Mouse (Mus musculus) hindbrain, postnatal 0 days (tissue): ENCODE data around the gene Tmem252. TPM values are rescaled to one million over a fixed set of nuclear protein-coding genes. Genes with fewer than 3 reads are reported as not detected.

ENCODE experiments used
- ATAC-seq: fragments of 200-750 bp; cut with Nextera tagmentation; 2 replicates; pipeline ENCODE4 v1.8.0; 2017; ENCODE audit warnings: mild to moderate bottlenecking, moderate TSS enrichment, moderate library complexity
- DNase-seq: peaks from one replicate; pipeline ENCODE4 v3.0.0-alpha.2; 2015; ENCODE audit warnings: low spot score
- H3K27ac ChIP-seq: fragments of 300-500 bp; sonication (generic); 2 replicates; pipeline ENCODE4 v1.5.1; 2014; ENCODE audit warnings: mild to moderate bottlenecking
- H3K27me3 ChIP-seq: fragments of 300-500 bp; sonication (generic); 2 replicates; pipeline ENCODE4 v1.6.1; 2014; ENCODE audit warnings: low read length, mixed read lengths; ENCODE audit not compliant: insufficient read depth
- H3K36me3 ChIP-seq: fragments of 300-500 bp; sonication (generic); 2 replicates; pipeline ENCODE4 v1.6.1; 2014; ENCODE audit warnings: low read length, mixed read lengths; ENCODE audit not compliant: insufficient read depth
- H3K4me1 ChIP-seq: fragments of 300-500 bp; sonication (generic); 2 replicates; pipeline ENCODE4 v1.6.1; 2014; ENCODE audit warnings: antibody characterized with exemption, low read length, mixed read lengths; ENCODE audit not compliant: insufficient read depth
- H3K4me2 ChIP-seq: fragments of 300-500 bp; sonication (generic); 2 replicates; pipeline ENCODE4 v1.6.1; 2014; ENCODE audit warnings: low read depth, mild to moderate bottlenecking, low read length, moderate library complexity, mixed read lengths
- H3K4me3 ChIP-seq: fragments of 300-500 bp; sonication (generic); 2 replicates; pipeline ENCODE4 v1.5.1; 2014; ENCODE audit warnings: low read length
- H3K9ac ChIP-seq: fragments of 300-500 bp; sonication (generic); replicated peaks from 2 replicates; pipeline ENCODE4 v1.6.1; 2014; ENCODE audit warnings: mild to moderate bottlenecking, low read length, moderate library complexity, mixed read lengths
- H3K9me3 ChIP-seq: fragments of 300-500 bp; sonication (generic); 2 replicates; pipeline ENCODE4 v1.6.1; 2016; ENCODE audit warnings: low read length, mixed read lengths
- CTCF ChIP-seq: IDR thresholded peaks from 2 replicates; pipeline ENCODE4 v1.5.1; 2016; ENCODE audit warnings: antibody characterized with exemption, control low read depth, low read depth
- WGBS: fragments of 180-500 bp; shearing (Covaris S2); extraction: QIAGEN DNeasy Blood & Tissue Kit; methylation state at CpG from one replicate; pipeline ENCODE4 v1.1.7; 2014; 5-methylcytosine and 5-hydroxymethylcytosine counted together
- polyA plus RNA-seq: library from polyadenylated mRNA; unstranded; fragments of >200 nt; fragmentation: Nextera tagmentation; extraction: Ambion mirVana; gene quantifications from 2 replicates; pipeline ENCODE4 v1.2.1, GENCODE M21; 2015
- total RNA-seq: library from RNA; depleted of rRNA; stranded (reverse); fragments of >200 nt; gene quantifications from 2 replicates; pipeline ENCODE4 v1.2.3, GENCODE M21; 2014

The Tmem252 gene
- total and polyA plus RNA-seq, 2 experiments from 2014 or later, result 0.42 to 1.9 TPM

DNA sequence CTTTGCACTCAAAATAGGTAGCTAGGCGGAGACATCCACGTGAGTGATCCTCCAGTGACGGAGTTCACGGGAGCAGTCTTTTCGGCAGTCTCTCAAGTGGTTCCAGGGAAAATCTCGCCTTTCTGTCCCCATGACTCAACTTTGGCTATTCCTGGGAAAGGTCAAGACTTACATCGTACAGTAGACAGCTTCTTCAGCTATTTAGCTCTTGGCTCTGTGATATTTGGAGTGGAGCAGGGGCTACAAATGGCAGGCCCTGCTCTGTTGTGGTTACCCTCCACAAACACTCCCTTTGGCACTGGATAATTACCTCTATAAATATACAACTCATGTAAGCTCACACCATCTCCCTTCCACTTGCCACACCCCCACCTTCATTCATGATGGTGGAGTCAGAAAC is 2.6 kb downstream of the Tmem252 start:
- DNase-seq, result no peak
- 91% methylated on average over 7 of the region's 7 CpGs for WGBS
- Histone ChIP-seq H3K27ac (no peak overlapping the region), H3K4me2 (no peak overlapping the region), H3K27me3 (no peaks in the 10 kb centered on the region), H3K9ac (no peak overlapping the region), H3K36me3 (no peaks in the 10 kb centered on the region), H3K4me1 (no peaks in the 10 kb centered on the region), H3K4me3 (no peak overlapping the region), H3K9me3 (no peaks in the 10 kb centered on the region)
- ATAC-seq, result no peak
- TF ChIP-seq CTCF, result no peak

DNA sequence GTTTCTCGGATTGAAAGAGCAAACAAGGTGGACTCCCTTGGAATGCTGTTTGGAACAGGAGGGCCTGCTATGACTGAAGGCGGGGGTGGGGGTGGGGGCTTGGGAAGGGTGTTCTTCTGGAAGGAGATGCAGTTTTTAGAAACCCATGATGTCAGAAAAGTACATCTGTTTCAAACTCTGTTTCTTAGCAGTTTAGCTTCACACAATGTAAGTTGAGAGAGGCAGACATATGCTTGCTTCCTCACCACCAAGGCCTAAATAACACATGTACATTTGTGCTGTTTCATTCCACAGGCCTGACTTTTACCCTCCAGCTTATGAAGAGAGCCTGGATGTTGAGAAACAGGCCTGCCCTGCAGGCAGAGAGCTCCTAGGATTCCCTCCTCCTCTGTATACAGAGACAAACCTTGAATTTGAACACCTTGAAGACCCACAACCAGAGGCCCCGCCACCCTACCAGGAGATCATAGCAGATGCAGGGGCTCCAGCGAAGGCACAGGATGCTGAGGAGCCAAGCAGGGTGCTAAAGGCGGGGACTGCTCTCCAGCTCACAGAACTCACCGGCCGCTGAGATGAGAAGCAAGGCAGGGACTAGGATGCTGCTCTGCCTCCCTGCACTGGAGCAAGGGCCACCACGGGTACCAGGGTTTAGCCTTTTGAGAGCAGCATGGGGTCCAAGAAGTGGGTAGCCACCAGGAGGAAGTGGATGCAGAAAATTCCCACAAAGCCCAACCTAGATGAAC is 3.6 kb downstream of the Tmem252 start:
- Histone ChIP-seq H3K9ac (no peak overlapping the region), H3K27me3 (no peaks in the 10 kb centered on the region), H3K36me3 (no peaks in the 10 kb centered on the region), H3K27ac (no peak overlapping the region), H3K4me1 (no peaks in the 10 kb centered on the region), H3K4me2 (no peak overlapping the region), H3K4me3 (no peak overlapping the region), H3K9me3 (no peaks in the 10 kb centered on the region)
- no peak for TF ChIP-seq CTCF
- ATAC-seq, result no peak
- no peak for DNase-seq
- 70% methylated on average over 8 of the region's 8 CpGs for WGBS

DNA sequence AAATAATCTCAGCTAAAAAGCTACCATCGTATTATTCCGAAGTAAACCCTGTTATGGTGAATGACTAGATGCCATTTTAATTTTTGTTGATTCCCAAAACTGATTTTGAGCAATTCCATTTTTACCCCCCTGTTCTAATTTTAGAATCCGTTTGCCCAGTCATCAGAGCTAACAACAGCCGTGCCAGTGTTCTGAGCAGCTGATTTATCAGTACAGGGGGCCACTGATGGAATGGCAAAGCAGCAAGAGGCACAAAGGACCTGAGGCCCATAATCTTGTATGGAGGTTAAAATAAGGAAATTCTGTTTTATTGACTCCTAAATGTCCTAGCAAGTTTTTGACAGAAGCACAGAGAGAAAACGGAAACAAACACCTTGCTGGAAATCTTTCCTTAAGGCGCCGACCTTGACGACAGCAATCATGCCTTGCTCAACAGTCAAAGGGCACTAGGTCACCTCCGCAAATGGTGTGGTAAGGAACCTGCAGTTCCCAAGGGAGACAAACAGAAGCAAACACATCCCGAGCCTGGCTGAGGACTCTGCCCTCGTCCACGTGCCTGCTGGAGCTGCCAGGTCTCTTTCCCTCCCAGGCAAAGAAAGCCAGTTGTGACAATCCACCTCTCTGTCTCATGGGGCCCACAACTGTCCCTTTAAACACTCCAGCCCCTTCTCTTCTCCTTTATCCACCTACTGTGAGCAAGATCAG is 9.4 kb downstream of the Tmem252 start:
- no peaks in the 10 kb centered on the region for H3K36me3 ChIP-seq
- TF ChIP-seq CTCF, result no peak
- no peaks in the 10 kb centered on the region for H3K4me1 ChIP-seq
- WGBS, result 67% methylated on average over 12 of the region's 12 CpGs
- H3K4me2 ChIP-seq, result no peak overlapping the region
- DNase-seq (no peak), ATAC-seq (no peak)
- H3K9ac ChIP-seq, result no peak overlapping the region
- H3K4me3 ChIP-seq, result no peak overlapping the region
- H3K9me3 ChIP-seq, result no peaks in the 10 kb centered on the region
- H3K27me3 ChIP-seq, result no peaks in the 10 kb centered on the region
- H3K27ac ChIP-seq, result no peak overlapping the region

DNA sequence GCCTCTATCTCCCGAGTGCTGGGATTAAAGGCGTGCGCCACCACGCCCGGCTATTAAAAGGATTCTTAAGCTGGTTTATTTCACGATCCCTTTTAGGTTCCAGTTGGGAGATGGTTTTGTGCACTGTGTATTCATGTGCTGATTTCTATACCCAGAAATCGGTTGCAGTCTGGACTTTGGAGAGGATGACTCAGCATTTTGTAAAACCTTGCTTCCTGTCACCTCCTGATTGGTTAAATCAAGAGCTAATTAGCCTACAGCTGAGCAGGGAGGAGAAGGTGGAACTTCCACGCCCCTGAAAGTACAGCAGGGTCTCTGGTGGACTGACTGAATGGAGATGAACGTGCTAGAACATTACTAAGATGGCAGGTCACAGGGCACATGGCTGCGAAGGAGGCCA is 12.6 kb downstream of the Tmem252 start:
- WGBS, result 87% methylated on average over 10 of the region's 10 CpGs

DNA sequence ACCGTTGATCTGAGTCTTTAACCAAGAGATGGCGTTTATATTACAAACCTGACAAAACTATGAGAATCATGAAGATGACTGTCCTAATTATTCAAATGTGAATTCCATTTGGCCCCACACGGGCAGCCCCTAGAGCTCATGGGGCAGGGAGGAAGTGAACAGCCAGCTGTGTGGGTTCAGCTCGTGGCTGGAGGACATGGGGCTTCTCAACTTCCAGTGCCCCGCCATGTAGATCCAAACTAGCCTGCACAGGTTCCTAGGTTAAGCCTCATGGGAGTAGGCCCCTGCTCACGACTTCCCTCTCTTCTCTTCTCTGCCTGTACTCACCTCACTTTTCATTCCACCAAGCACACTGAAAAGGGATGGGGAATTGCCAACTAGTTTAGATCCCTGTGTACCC is 14.5 kb downstream of the Tmem252 start:
- Histone ChIP-seq H3K9ac (no peak overlapping the region), H3K9me3 (no peaks in the 10 kb centered on the region), H3K27me3 (no peaks in the 10 kb centered on the region), H3K4me3 (no peak overlapping the region), H3K27ac (no peak overlapping the region), H3K36me3 (no peaks in the 10 kb centered on the region), H3K4me2 (no peak overlapping the region), H3K4me1 (no peaks in the 10 kb centered on the region)
- TF ChIP-seq CTCF, result no peak
- ATAC-seq (no peak), DNase-seq (no peak)
- 87% methylated on average over 6 of the region's 6 CpGs for WGBS

More for the DNA sequence above, 12.6 kb downstream of the Tmem252 start:
- Histone ChIP-seq H3K9me3 (no peaks in the 10 kb centered on the region), H3K9ac (no peak overlapping the region), H3K27ac (no peak overlapping the region), H3K27me3 (no peaks in the 10 kb centered on the region), H3K4me3 (no peak overlapping the region), H3K4me2 (no peak overlapping the region), H3K4me1 (no peaks in the 10 kb centered on the region), H3K36me3 (no peaks in the 10 kb centered on the region)
- no peak for DNase-seq
- no peak for ATAC-seq
- TF ChIP-seq CTCF, result no peak

DNA sequence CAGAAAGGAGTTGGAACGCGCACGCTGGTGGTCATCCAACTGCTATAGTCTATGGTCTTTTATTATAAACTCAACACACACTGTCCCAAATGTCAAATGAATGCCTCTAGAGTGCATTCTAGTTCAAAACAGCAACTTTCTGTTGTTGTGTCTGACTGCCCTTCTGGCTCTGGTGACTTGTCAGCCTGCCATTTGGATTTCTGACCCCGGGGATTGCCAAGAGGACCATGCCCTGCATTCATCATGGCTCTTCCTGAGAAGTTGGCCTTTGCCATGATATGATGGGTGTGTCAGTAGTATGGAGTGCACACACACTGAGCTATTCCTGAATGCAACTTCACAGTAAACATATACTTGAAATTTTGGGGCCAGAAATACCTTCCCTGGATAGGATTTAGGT is 15.7 kb downstream of the Tmem252 start:
- H3K4me1 ChIP-seq, result no peaks in the 10 kb centered on the region
- no peaks in the 10 kb centered on the region for H3K36me3 ChIP-seq
- H3K27ac ChIP-seq, result no peak overlapping the region
- H3K9me3 ChIP-seq, result no peaks in the 10 kb centered on the region
- no peak overlapping the region for H3K9ac ChIP-seq
- 93% methylated on average over 4 of the region's 4 CpGs for WGBS
- no peak for TF ChIP-seq CTCF
- H3K27me3 ChIP-seq, result no peaks in the 10 kb centered on the region
- ATAC-seq (no peak), DNase-seq (no peak)
- no peak overlapping the region for H3K4me3 ChIP-seq
- H3K4me2 ChIP-seq, result no peak overlapping the region

DNA sequence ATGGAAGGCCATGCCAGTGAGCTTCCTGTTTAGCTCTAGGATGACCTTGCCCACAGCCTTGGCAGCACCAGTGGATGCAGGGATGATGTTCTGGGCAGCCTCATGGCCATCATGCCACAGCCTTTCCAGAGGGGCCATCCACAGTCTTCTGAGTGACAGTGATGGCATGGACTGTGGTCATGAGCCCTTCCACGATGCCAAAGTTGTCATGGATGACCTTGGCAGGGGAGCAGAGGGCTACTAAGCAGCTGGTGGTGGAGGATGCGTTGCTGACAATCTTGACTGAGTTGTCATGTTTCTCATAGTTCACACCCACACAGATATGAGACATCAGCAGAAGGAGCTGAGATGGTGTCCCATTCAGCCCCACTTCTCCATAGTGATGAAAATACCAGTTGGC is 18.9 kb downstream of the Tmem252 start:
- ATAC-seq, result no peak

More for the DNA sequence above, 18.9 kb downstream of the Tmem252 start:
- no peak for TF ChIP-seq CTCF
- Histone ChIP-seq H3K27ac (no peak overlapping the region), H3K4me2 (no peak overlapping the region), H3K36me3 (no peaks in the 10 kb centered on the region), H3K4me1 (no peaks in the 10 kb centered on the region), H3K27me3 (no peaks in the 10 kb centered on the region), H3K4me3 (no peak overlapping the region), H3K9ac (no peak overlapping the region), H3K9me3 (no peaks in the 10 kb centered on the region)
- WGBS, result 75% methylated on average over 2 of the region's 2 CpGs
- no peak for DNase-seq
